Mouse (Mus musculus) gastrocnemius, postnatal 4 days (tissue): ENCODE results near the gene Lrpap1. TPM values are rescaled to one million over a fixed set of nuclear protein-coding genes. Genes with fewer than 3 reads are reported as not detected.
A peak's percentile ranks its signal among the peaks of the same experiment; 100 is the strongest.

Source experiments
- DNase-seq, 2 experiments: peaks; one replicate each; pipeline ENCODE4 v3.0.0; 2021 to 2022; ENCODE audit warnings: low spot score in 2 of 2, mixed read lengths in 2 of 2
- total RNA-seq, 2 experiments: library from RNA; stranded (reverse); gene quantifications; 2 replicates each; pipeline ENCODE4 v1.2.3; 2021

Gene Lrpap1
- total RNA-seq, 2 experiments from 2014 or later, result 43.4 to 52.1 TPM

- DNase-seq, result no peak
Measured at GRCm38 (mm10) chr5:35058216-35058615, 47.4 kb downstream of the Lrpap1 start.

- no peak for DNase-seq
Measured at GRCm38 (mm10) chr5:35057582-35057981, 48.0 kb downstream of the Lrpap1 start.

- peak; percentile 43 for DNase-seq
Measured at GRCm38 (mm10) chr5:35056604-35057432, 48.7 kb downstream of the Lrpap1 start, which contains the start of gene Dok7. Gene Dok7 (plus strand): TSS chr5:35056766.

GRCm38 (mm10) chr5:35055076-35055475, 50.5 kb downstream of the Lrpap1 start:
- DNase-seq, result peak; percentile 49 to 71

GRCm38 (mm10) chr5:35054628-35055027, 50.9 kb downstream of the Lrpap1 start:
- DNase-seq, result no peak

- no peak for DNase-seq
Measured at GRCm38 (mm10) chr5:35050541-35050940, 55.0 kb downstream of the Lrpap1 start.

- peak; percentile 43 to 74 for DNase-seq
Measured at GRCm38 (mm10) chr5:35043110-35043451, 62.5 kb downstream of the Lrpap1 start.

GRCm38 (mm10) chr5:35042431-35043109, 63.0 kb downstream of the Lrpap1 start:
- DNase-seq, result no peak

Other genes starting within 250 kb of the Lrpap1 start
- gene Msantd1, start 197.8 kb downstream of the Lrpap1 start, total RNA-seq, result 1 to 10 TPM in 1 of 2 experiments, under 1 TPM in 1; 0.93 to 1.5 TPM
- gene Rgs12, start 156.3 kb downstream of the Lrpap1 start, total RNA-seq, result 10 to 100 TPM; 34.7 to 35.2 TPM
- gene Hgfac, start 64.3 kb downstream of the Lrpap1 start, total RNA-seq, result 1 to 10 TPM in 1 of 2 experiments, under 1 TPM in 1; 0.98 to 1.2 TPM
- 10 to 100 TPM; 32.1 to 32.2 TPM for gene Dok7, start 49.0 kb downstream of the Lrpap1 start, total RNA-seq
- under 1 TPM; 0.10 to 0.20 TPM for gene Adra2c, start 172.6 kb upstream of the Lrpap1 start, total RNA-seq